Mouse (Mus musculus) megakaryocyte, adult 5-6 weeks (primary cell): ENCODE data around the gene Hjurp. TPM values are rescaled to one million over a fixed set of nuclear protein-coding genes. Genes with fewer than 3 reads are reported as not detected.
A peak's percentile ranks its signal among the peaks of the same experiment; 100 is the strongest.

Source experiments
- ATAC-seq: 2 replicates; pipeline ENCODE4 v1.8.0; 2016; ENCODE audit warnings: mild to moderate bottlenecking, inconsistent platforms; ENCODE audit not compliant: poor library complexity, severe bottlenecking
- total RNA-seq, 2 experiments: library from RNA; stranded (forward) in 1 of 2; stranded (reverse) in 1 of 2; fragments of 153-499, 151-499 nt in 1 of 2; fragments of 221-1000, 200-1000 nt in 1 of 2; gene quantifications; 2 replicates each; pipeline versions ENCODE4 v1.2.3 to v1.2.4; 2015 to 2017

Hjurp gene
- total RNA-seq (2015) (99.8 and 112 TPM in 2 replicates), total RNA-seq (2017) (174 and 189 TPM in 2 replicates)

GRCm38 (mm10) chr1:88277098-88277817, at the start of gene Hjurp, which contains the start of gene Trpm8:
Gene Hjurp (minus strand): TSS chr1:88277633.
Gene Trpm8 (plus strand): TSS chr1:88277661.
- ATAC-seq, result peak; percentile 71

- no peak for ATAC-seq
Observed at GRCm38 (mm10) chr1:88323101-88323500, 45.7 kb upstream of the Hjurp start.

DNA sequence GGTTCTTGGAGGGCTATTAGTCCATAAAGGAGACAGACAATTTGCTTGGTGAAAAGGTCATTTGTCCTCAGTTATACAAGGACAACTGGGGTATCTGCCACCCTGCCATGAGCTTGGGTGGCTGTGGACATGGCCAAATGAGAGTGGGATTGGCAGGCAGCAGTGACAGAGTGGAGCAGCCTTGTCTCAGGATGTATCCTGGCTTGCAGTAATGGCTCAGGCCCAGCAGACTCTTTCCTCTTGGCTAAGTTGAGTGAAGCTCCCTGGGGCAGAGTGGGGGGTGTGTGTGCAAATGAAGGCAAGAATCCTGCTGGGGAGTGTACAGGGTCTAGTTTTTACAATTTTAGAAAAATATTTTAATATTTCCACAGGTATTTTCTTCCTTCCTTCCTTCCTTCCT, 44.7 kb upstream of the Hjurp start:
- no peak for ATAC-seq

DNA sequence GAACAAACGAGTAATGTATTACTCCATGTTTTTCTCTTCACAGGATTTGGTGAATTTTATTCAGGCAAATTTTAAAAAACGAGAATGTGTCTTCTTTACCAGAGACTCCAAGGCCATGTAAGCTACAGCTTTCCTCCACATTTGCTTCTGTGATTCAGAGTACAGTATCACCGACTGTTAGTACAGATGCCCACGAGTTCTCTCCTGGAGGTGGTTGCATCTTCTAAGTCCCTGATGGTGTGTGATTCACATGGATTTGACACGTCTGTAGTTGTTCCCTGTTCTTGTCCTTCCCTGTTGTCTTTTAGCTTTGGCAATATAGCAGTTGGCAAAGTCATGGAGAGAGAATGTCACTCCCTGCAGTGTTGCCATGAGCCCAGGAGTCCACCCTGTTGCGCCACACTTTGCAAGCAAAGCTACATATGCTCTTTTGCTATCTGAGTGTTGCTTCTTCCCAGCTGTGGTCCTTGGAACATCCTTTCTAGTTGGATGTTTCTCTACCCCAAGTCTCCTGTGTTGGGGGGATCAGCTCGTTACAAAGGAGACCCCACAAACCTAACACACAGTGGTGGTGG, 43.5 kb upstream of the Hjurp start:
- ATAC-seq, result no peak

DNA sequence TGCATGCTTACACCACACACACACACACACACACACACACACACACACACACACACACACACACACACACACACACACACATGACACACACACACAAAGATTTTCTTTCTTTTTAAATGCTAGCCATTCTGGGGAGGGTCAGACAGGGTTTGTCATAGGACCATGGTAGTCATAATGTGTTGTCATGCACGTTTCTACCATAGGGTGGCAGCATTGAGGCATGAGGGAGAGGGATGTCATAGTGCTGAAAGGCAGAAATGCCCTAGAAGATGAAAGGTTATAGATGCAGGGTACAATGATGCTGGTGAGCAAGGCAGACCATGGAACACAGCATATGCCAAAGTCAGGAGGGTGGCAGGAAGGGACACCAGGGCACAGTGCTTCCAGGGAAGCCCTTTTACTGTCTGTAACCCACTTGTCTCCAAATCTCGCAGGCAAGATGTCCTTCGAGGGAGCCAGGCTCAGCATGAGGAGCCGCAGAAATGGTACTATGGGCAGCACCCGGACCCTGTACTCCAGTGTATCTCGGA, 41.2 kb upstream of the Hjurp start:
- ATAC-seq, result peak; percentile 56; the same call in 1 of the 2 replicates

DNA sequence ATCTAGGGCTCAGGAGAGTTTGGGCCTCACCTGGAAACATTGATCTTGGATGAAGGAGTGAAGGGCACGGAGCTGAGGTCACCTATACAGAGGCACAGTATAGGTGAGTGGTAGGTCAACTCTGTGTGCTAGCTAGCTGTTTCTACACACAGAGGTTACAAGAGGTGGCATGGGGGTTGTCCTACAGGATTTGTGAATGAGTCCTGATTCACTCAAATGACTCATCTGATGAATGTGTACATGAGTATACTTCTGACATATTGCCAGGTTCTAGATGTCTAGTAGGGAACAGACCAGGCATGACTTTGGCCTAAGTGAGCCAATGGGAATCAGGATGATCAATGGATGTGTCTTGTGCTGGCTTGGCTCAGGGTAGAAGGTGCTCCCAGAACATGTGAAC, 39.8 kb upstream of the Hjurp start:
- ATAC-seq, result no peak

DNA sequence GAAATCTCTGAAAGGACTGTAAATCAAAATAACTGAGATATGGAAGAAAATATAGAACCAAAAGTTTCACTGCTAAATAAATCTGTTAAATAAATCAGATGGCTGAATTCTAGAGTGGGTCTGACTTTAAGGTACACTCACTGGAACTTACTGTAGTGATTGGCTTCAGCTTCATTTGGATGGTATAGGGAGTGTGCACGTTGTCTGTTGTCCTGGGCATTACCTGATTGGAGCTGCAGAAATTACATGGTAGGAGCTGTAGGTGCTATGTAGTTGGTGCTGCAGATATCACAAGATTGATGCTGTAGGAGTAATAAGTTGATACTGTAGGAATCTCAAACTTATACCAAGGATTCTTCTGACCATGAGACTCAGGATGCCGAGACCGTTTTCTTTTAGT, 32.9 kb upstream of the Hjurp start:
- ATAC-seq, result no peak

DNA sequence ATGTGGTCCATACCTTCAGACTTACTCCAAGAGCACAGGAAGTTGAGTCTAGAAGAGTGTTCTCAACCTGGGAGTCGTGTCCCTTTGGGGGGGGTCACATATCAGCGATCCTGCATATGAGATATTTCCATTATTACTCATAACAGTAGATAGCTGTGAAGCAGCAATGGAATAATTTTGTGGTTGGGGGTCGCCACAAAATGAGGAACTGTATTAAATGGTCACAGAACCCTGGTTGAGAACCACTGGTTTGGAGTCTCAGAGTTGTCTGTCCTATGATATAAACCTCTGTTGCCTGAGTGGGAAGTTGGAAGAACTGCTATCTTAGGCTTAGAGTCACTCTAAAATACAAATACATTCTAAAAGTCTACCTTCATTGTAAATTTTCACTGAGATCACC, 32.5 kb upstream of the Hjurp start:
- ATAC-seq, result 0 out of 2 replicates have a peak, but pooled peaks have one; percentile 6

DNA sequence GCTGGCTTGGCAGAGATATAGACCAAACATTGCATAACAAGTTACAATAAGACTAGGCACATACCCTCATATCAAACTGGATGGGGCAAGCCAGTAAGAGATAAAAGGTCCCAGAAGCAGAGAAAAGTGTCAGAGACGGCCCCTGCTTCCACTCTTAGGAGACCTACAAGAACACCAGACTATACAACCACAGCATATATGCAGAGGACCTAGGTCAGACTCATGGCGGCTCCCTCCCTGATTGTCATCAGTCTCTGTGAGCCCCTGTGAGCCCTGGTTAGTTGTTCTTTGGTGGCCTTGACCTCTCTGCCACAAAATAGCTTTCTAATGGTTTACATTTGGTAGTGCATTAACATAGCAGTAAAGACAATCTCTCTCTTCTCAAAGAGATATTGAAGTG, 31.6 kb upstream of the Hjurp start:
- no peak for ATAC-seq

- ATAC-seq, result no peak
Observed at GRCm38 (mm10) chr1:88307180-88307579, 29.7 kb upstream of the Hjurp start.

GRCm38 (mm10) chr1:88306543-88306942, 29.1 kb upstream of the Hjurp start:
- ATAC-seq, result no peak

DNA sequence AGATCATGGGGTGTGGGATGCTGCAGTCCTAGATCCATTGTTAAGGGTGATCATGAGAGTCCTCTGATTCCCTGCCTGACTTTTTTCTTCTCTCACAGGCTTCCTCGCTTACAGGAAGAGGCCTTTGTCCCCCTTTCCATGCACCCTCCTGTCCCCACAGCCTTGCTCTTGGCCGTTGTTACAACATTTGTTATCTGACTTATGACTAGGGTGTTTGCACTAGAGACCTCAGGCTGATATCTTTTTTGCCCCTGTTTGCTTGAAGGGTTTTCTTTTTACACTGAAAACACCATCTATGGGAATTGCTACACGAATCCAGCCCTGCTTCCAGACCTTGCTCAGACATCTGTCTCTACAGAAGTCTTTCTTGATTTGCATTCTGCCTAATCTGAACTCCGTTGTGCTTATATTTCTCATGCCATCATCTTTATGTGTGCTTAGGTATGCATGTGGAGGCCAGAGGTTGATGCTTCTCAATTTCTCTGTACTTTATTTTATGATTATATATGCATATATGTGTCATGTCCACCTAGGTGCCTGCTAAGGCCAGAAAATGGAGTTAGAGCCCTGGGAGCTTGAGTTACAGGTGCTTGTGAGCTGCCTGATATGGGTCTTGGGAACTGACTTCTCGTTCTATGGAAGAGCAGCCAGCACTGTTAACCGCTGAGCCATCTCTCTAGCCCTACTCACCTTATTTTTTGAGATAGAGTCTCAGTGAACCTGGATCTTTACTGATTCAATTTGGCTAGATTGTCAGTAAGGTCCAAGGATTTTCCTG, 27.8 kb upstream of the Hjurp start:
- no peak for ATAC-seq

GRCm38 (mm10) chr1:88304261-88304985, 27.0 kb upstream of the Hjurp start:
- ATAC-seq, result no peak

- ATAC-seq, result no peak
Observed at GRCm38 (mm10) chr1:88303762-88304161, 26.3 kb upstream of the Hjurp start.

GRCm38 (mm10) chr1:88302057-88302740, 24.8 kb upstream of the Hjurp start:
- ATAC-seq, result no peak

DNA sequence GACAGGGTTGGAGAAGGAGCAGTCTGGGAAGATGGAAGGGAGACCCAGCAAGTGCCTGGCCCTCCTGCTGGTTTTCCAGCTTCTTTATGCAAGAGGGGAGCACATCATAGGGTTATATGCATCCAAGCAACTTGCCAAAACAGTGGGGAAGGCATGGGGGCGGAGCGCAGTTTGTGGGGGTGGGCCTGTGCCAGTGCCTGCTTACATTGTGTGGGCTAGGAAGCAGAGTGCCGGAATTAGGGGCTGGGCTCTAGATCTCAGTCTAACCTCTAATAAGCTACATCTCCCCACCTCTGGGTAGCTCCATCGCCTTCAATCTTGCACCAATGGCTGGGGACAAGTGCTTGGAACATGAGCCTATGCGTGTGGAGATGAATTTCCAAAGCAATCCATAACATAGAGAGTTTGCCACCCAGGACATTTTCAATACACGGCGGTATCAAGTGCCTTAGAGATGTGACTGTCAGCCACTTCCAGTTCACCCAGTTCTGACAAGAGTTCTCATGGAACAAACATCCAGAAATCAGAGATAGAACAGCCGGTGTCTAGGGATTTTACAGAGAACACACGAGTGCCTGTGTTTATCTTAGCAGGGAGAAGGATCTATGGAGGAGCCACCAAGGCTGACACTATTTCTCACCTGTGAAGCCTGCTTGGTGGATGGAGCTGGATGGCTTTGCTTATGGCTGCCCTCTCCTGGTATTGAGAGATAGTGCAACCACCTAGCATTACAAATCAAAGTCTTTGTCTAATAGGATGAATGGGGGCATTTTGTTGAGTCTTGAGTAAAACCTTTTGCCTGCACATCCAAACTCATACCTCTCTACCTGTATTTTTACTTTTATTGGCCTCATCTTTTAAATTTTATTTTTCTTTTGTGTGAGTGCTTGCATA, 23.9 kb upstream of the Hjurp start:
- ATAC-seq, result peak; percentile 29; the same call in 1 of the 2 replicates

DNA sequence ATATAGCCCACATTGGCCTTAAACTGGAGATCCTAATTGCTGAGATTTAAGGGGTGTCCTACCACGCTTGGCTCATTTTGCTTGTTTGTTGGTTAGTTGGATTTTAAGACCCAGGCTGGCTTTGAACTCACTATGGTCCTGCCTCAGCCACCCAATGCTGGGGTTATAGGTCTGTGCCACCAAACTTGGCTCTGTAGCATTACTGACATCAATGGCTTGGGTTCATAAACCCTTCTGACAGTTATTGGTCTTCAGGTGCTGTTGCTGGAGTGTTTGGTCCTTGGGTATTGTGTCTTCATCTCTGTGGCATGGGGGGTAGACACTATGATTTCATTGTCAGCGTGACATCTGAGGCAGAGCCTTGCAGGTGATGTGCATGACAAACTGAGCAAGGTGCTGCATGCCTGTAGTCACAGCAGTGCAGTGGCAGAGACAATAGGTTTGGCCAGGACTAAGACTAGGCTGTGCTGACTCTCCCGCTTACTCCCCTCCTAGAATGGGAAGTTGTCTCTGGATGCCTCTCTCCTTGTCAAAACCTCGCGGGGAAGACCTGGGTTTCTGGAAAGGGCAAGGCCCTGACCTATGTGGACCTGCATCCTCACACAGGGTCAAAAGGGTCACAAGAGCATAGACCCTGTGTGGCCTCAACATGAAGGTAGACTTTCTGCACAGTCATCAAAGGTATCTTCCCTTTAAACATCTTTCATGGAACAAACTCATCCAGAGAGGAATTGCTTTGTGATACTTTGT, 23.0 kb upstream of the Hjurp start:
- ATAC-seq, result no peak

- no peak for ATAC-seq
Observed at GRCm38 (mm10) chr1:88299529-88299945, 22.1 kb upstream of the Hjurp start.
